Mouse (Mus musculus): Measurements from ENCODE around the gene Cdk2. TPM values are rescaled to one million over a fixed set of nuclear protein-coding genes. Genes with fewer than 3 reads are reported as not detected.

Gene Cdk2
- total and polyA plus RNA-seq, 2 experiments from 2014 or later = 16.6 to 21.2 TPM

- no peaks in the 10 kb centered on the region for H3K36me3 ChIP-seq (ENCODE audit: insufficient read depth, low read length)
- DNase-seq (ENCODE audit: low spot score) (peak; percentile 25), ATAC-seq (no peak)
- H3K4me3 ChIP-seq (ENCODE audit: low read length) = peak within 1 kb of the TSS; percentile 70
- peaks cover 25% of the 10 kb centered on the region for H3K4me1 ChIP-seq (ENCODE audit: insufficient read depth, low read length)
- 0 out of 2 replicates have a peak, but pooled peaks have one; percentile 39 for TF ChIP-seq CTCF (IDR thresholded peaks at IDR 0.05; ENCODE audit: low read depth)
- WGBS = 22% methylated on average over 18 of the region's 18 CpGs
- no peak within 1 kb of the TSS for H3K27ac ChIP-seq
- no peaks in the 10 kb centered on the region for H3K9me3 ChIP-seq (ENCODE audit: low read length)
- peak within 1 kb of the TSS; percentile 67 for H3K9ac ChIP-seq (replicated peaks; ENCODE audit: low read length)
- H3K4me2 ChIP-seq (ENCODE audit: low read depth, low read length) = peak within 1 kb of the TSS; percentile 97
- no peaks in the 10 kb centered on the region; the same call in 1 of the 2 replicates for H3K27me3 ChIP-seq (ENCODE audit: insufficient read depth, low read length)
Measured at GRCm38 (mm10) chr10:128744680-128745601, 40.1 kb upstream of the Cdk2 start, which contains the start of gene Dgka. Dgka (minus strand) TSS chr10:128744855.

GRCm38 (mm10) chr10:128744211-128744610 lies 39.4 kb upstream of the Cdk2 start:
- peak overlapping the region; percentile 97 for H3K4me2 ChIP-seq (ENCODE audit: low read depth, low read length)
- no peak for TF ChIP-seq CTCF (IDR thresholded peaks at IDR 0.05; ENCODE audit: low read depth)

GRCm38 (mm10) chr10:128743791-128744191 lies 39.0 kb upstream of the Cdk2 start:
- peak; percentile 33 for ATAC-seq

More at GRCm38 (mm10) chr10:128744211-128744610, 39.4 kb upstream of the Cdk2 start:
- Histone ChIP-seq H3K36me3 (ENCODE audit: insufficient read depth, low read length) (no peaks in the 10 kb centered on the region), H3K27me3 (ENCODE audit: insufficient read depth, low read length) (no peaks in the 10 kb centered on the region; the same call in 1 of the 2 replicates), H3K27ac (no peak overlapping the region), H3K4me1 (ENCODE audit: insufficient read depth, low read length) (peaks cover 20% of the 10 kb centered on the region), H3K9ac (replicated peaks; ENCODE audit: low read length) (peak overlapping the region; percentile 67), H3K4me3 (ENCODE audit: low read length) (peak overlapping the region; percentile 70), H3K9me3 (ENCODE audit: low read length) (no peaks in the 10 kb centered on the region)
- ATAC-seq = no peak
- no peak for DNase-seq (ENCODE audit: low spot score)
- WGBS = 22% methylated on average over 8 of the region's 8 CpGs

DNA sequence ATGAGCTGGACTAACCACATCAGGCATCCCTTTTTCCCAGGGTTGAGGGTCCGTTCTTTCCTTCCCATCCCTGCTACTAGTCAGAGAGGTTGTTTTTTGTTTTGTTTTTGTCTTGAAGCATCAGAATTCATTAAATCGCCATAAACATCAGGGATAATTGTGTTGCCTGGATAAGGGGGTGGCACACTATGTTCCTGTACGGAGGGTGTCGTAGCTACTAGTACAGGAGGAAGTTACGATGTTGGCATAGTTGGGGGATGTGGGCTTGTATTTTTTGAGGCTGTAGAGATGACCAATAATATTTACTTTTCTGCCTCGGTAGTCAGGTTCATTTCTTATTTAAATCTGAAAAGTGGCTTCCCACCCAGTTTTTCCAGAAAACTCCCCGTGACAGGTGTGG lies 38.4 kb upstream of the Cdk2 start:
- Histone ChIP-seq H3K4me3 (ENCODE audit: low read length) (peak overlapping the region; percentile 70), H3K27ac (no peak overlapping the region), H3K4me1 (ENCODE audit: insufficient read depth, low read length) (peaks cover 18% of the 10 kb centered on the region; the same call in 1 of the 2 replicates), H3K9me3 (ENCODE audit: low read length) (no peaks in the 10 kb centered on the region), H3K9ac (replicated peaks; ENCODE audit: low read length) (peak overlapping the region; percentile 67), H3K27me3 (ENCODE audit: insufficient read depth, low read length) (no peaks in the 10 kb centered on the region; the same call in 1 of the 2 replicates), H3K4me2 (ENCODE audit: low read depth, low read length) (peak overlapping the region; percentile 97), H3K36me3 (ENCODE audit: insufficient read depth, low read length) (no peaks in the 10 kb centered on the region)
- 12% methylated on average over 7 of the region's 7 CpGs for WGBS
- TF ChIP-seq CTCF (IDR thresholded peaks at IDR 0.05; ENCODE audit: low read depth) = no peak
- no peak for DNase-seq (ENCODE audit: low spot score)
- ATAC-seq = no peak

More at GRCm38 (mm10) chr10:128743791-128744191, 39.0 kb upstream of the Cdk2 start:
- Histone ChIP-seq H3K9ac (replicated peaks; ENCODE audit: low read length) (peak overlapping the region; percentile 67), H3K27ac (no peak overlapping the region), H3K4me3 (ENCODE audit: low read length) (peak overlapping the region; percentile 70), H3K9me3 (ENCODE audit: low read length) (no peaks in the 10 kb centered on the region), H3K4me2 (ENCODE audit: low read depth, low read length) (peak overlapping the region; percentile 97), H3K4me1 (ENCODE audit: insufficient read depth, low read length) (peaks cover 18% of the 10 kb centered on the region; the same call in 1 of the 2 replicates), H3K27me3 (ENCODE audit: insufficient read depth, low read length) (no peaks in the 10 kb centered on the region; the same call in 1 of the 2 replicates), H3K36me3 (ENCODE audit: insufficient read depth, low read length) (no peaks in the 10 kb centered on the region)
- peak; percentile 53 for DNase-seq (ENCODE audit: low spot score)
- TF ChIP-seq CTCF (IDR thresholded peaks at IDR 0.05; ENCODE audit: low read depth) = no peak
- WGBS = under 1% methylated on average over 37 of the region's 37 CpGs

- peak overlapping the region; percentile 97 for H3K4me2 ChIP-seq (ENCODE audit: low read depth, low read length)
- no peak for ATAC-seq
- WGBS = 51% methylated on average over 4 of the region's 4 CpGs
Measured at GRCm38 (mm10) chr10:128742616-128743015, 37.8 kb upstream of the Cdk2 start.

DNA sequence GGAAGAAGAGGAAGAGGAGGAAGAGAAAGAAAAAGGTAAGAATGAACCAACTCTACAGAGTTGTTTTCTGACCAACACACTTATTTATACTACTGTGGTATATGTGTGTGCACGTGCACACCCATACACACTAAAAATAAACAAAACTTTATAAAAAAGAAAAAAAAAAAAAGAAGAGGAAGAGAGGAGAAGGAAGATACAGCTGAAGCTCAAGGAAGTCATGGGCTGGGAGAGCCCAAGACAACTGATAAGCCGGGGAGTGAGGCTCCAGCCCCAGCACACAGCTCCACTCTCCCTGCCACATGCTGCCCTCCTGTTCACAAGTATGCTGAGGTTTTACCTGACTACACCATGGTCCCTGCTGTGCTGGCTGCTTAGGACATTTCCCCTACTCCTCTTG lies 35.5 kb upstream of the Cdk2 start:
- DNase-seq (ENCODE audit: low spot score) = no peak
- Histone ChIP-seq H3K27ac (no peak overlapping the region), H3K4me3 (ENCODE audit: low read length) (no peak overlapping the region), H3K4me1 (ENCODE audit: insufficient read depth, low read length) (peaks cover 18% of the 10 kb centered on the region; the same call in 1 of the 2 replicates), H3K36me3 (ENCODE audit: insufficient read depth, low read length) (no peaks in the 10 kb centered on the region), H3K9me3 (ENCODE audit: low read length) (no peaks in the 10 kb centered on the region), H3K4me2 (ENCODE audit: low read depth, low read length) (no peak overlapping the region), H3K27me3 (ENCODE audit: insufficient read depth, low read length) (no peaks in the 10 kb centered on the region; the same call in 1 of the 2 replicates), H3K9ac (replicated peaks; ENCODE audit: low read length) (no peak overlapping the region)
- no peak for TF ChIP-seq CTCF (IDR thresholded peaks at IDR 0.05; ENCODE audit: low read depth)
- WGBS = 79% methylated on average over 2 of the region's 2 CpGs
- no peak for ATAC-seq

More at GRCm38 (mm10) chr10:128742616-128743015, 37.8 kb upstream of the Cdk2 start:
- Histone ChIP-seq H3K4me3 (ENCODE audit: low read length) (no peak overlapping the region), H3K36me3 (ENCODE audit: insufficient read depth, low read length) (no peaks in the 10 kb centered on the region), H3K27ac (no peak overlapping the region), H3K4me1 (ENCODE audit: insufficient read depth, low read length) (peaks cover 18% of the 10 kb centered on the region; the same call in 1 of the 2 replicates), H3K9ac (replicated peaks; ENCODE audit: low read length) (no peak overlapping the region), H3K9me3 (ENCODE audit: low read length) (no peaks in the 10 kb centered on the region), H3K27me3 (ENCODE audit: insufficient read depth, low read length) (no peaks in the 10 kb centered on the region; the same call in 1 of the 2 replicates)
- DNase-seq (ENCODE audit: low spot score) = no peak
- TF ChIP-seq CTCF (IDR thresholded peaks at IDR 0.05; ENCODE audit: low read depth) = no peak
